Mouse (Mus musculus) cerebellum, adult (tissue): ENCODE results near the gene Arhgef26.

ENCODE experiments used
- ATAC-seq: cut with Nextera tagmentation; 2 replicates; pipeline ENCODE4 v1.9.2; 2017; ENCODE audit warnings: mild to moderate bottlenecking, moderate library complexity, mixed read lengths; ENCODE audit not compliant: insufficient number of reproducible peaks, low FRiP score, low TSS enrichment

Arhgef26 gene

GRCm38 (mm10) chr3:62338044-62338443 lies at the start of gene Arhgef26:
TSS of gene Arhgef26 (plus strand) at chr3:62338344.
- ATAC-seq: no peak

GRCm38 (mm10) chr3:62310493-62310892 lies 27.7 kb upstream of the Arhgef26 start:
- ATAC-seq: no peak; the same call in 1 of the 2 replicates

DNA sequence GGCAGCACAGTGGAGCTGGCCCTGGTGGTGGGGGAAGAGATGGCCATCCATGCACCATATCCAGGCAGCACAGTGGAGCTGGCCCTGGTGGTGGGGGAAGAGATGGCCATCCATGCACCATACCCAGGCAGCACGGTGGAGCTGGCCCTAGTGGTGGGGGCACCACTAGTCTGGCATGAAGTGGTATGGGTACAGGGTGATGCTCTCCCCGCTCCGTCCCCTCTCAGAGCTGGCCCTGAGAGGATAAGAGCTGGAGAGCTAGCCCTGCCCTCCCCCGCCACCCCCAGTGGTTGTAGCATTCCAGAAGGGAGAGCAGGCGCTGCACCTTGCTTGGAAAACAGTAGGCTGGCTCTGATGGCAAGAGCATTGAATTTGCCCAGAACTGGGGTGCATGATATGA lies 26.9 kb upstream of the Arhgef26 start:
- ATAC-seq: no peak

- ATAC-seq: no peak
These were observed 13.4 kb upstream of the Arhgef26 start for GRCm38 (mm10) chr3:62324708-62325107.

DNA sequence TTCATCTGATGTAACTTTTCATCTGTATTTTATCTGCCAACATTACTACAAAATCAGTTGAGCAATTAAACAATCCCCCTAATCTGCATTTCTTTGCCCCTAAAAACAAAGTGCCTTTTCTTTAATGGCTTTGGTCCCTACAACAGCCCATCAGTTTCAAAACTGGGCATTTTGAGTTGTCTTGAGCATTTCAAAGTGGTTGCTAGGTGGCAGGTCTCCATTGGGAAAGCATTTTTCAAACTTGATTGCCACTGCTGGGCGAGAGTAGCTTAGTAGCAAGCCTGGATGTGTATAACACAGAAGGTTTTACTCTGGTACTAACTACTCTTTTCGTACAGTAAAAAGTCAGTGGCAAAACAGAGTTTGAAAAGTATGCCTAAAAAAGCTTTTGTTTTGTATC lies 10.2 kb upstream of the Arhgef26 start:
- no peak for ATAC-seq

GRCm38 (mm10) chr3:62338461-62338853 lies 313 bp downstream of the Arhgef26 start:
- no peak for ATAC-seq

- no peak for ATAC-seq
These were observed 841 bp downstream of the Arhgef26 start for GRCm38 (mm10) chr3:62338854-62339515.

DNA sequence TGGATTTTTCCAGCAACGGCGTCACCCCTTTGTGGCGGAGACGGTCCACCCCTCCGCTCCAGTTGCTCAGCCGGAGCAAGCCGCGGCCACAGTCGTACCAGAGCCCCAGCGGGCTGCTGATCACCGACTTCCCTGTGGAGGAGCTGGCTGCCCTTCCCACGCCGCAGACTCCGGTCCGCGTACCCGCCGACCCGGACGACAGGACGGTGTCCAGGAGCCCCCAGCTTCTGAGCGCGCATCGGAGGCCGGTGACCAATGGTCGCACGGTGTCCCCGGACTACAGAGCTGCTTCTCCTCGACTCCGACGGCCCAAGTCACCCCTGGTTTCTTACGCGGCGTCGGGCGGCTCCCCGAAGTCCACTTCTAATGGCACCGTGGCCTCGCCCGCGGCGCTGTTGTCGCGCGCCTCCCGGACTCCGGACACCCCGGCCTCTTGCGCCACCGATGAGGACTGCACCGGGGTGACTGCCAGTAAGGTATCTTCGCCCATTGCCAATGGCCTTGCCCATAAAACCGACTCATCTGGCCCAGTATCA lies 1.4 kb downstream of the Arhgef26 start:
- no peak for ATAC-seq

GRCm38 (mm10) chr3:62340154-62340760 lies 2.1 kb downstream of the Arhgef26 start:
- no peak for ATAC-seq

DNA sequence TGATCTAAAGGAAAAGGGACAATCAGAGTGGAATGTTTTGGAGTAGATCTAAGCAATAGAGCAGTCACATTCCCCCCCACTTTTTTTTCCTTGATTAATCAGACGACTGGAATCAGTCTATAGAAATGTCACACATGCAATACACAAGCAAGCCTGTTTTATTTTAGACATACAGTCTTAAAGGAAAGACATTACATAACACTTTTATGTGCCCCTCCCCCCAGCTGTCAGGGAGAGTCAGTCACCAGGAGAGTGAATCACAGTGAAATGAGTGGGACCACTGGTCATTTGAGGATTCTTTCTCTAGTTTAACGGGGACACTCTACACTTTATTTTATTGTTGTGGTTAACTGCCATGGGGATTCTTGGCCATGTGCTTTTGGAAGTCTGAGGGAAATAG lies 2.7 kb downstream of the Arhgef26 start:
- ATAC-seq: no peak

- ATAC-seq: no peak
These were observed 3.5 kb downstream of the Arhgef26 start for GRCm38 (mm10) chr3:62341496-62342205.

GRCm38 (mm10) chr3:62348514-62349217 lies 10.5 kb downstream of the Arhgef26 start:
- no peak for ATAC-seq

- no peak for ATAC-seq
These were observed 11.2 kb downstream of the Arhgef26 start for GRCm38 (mm10) chr3:62349218-62349897.

GRCm38 (mm10) chr3:62352071-62352470 lies 13.9 kb downstream of the Arhgef26 start:
- no peak for ATAC-seq

DNA sequence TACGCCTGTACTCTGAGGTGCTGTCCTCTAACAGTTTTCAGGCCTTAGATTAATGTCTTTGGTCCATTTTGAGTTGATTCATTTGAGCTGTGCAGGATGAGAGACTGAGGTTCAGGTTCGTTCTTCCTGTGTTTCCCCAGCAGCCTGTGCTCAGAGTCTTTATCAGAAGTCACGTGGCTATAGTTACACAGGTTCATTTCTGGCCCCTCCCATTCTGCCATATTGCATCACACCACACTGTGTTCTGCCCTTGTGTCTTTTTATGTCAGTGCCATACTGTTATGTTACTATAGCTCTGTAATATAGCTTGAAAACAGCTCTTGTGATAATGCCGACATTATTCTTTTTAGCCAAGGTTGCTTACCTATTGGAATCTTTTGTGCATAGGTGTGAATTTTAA lies 14.7 kb downstream of the Arhgef26 start:
- no peak for ATAC-seq

DNA sequence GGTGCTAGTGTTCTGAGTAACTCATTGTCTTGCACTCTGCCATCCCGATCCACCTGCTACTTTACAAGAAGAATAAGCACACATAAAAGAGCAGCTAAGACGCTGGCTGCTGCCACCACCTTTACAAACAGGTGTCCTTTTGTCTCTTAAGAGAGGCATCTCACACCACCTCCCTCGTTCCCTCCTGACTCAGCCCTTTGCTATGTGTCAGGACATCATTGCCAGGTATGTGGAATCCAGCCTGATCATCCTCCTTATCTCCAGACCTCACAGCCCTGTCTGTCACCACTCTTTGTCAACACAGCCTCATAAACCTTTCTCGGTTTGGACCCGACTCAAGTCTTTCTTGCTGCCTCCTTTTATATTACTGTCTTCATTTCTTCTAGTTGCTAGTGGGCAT lies 29.7 kb downstream of the Arhgef26 start:
- ATAC-seq: no peak

DNA sequence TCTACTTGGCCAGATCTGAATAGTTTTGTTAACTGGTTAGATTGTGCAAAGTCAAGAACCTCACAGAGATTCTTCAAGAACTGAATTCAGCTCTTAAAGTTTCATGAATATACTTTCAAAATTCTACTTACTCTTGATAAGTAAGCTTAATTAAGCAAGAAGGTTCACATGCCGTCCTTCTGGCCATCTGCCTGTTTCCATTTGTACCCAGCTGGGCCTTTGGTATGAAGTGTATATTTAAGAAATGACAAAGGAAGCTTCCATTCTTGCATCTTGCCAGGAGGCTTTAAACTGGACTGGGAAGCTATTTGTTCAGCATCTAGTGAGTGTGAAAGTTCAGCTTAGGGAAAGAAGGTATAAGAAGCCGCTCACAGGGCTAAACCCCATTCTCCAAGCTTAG lies 34.7 kb downstream of the Arhgef26 start:
- no peak for ATAC-seq

DNA sequence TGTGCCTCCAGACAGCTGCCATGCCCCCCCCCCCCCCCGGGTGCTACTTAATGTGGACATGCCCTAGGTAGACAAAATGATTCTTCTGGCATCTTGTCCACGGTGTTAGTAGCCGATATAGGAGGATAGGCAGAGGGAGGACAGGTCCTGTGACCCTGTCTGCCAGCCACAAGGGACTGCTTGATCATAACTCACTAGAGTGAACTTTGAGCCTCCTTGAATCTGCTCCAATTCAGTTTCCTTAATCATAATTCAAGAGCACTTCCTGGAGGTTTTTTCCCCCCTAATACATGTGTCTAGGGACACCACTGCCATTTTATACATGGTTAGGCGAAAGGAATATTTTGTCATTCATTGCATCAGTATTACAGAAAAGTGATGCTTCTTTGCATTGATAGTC lies 36.2 kb downstream of the Arhgef26 start:
- no peak for ATAC-seq

DNA sequence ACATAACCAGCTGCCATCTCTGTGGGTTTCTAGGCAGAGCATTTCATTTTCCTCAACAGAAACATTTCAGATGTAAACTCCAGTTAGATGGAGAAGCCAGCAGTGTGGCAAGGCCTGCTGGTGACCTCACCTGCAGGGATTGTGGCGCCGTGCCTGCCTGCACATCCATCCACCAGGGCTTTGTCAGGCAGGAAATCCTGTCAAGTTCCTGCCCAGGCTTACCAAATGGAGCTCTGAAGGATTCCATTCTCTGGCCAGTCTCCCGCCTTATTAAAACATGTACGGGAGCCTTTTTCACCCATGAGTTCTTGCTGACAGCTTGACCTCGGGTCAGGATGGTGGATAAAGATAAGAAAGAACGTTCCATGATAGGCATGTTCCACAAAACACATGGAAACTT lies 36.7 kb downstream of the Arhgef26 start:
- no peak for ATAC-seq

- no peak for ATAC-seq
These were observed 38.6 kb downstream of the Arhgef26 start for GRCm38 (mm10) chr3:62376719-62377118.
